Mouse (Mus musculus): ENCODE data around the gene Pax2. TPM values are rescaled to one million over a fixed set of nuclear protein-coding genes. Genes with fewer than 3 reads are reported as not detected.
A peak's percentile ranks its signal among the peaks of the same experiment; 100 is the strongest.

Gene Pax2
- total and polyA plus RNA-seq, 2 experiments from 2014 or later = 0.19 to 0.77 TPM

- Histone ChIP-seq H3K27me3 (ENCODE audit: insufficient read depth, low read length) (peaks cover 5% of the 10 kb centered on the region), H3K9ac (replicated peaks; ENCODE audit: low read length, poor library complexity, severe bottlenecking) (no peak overlapping the region), H3K4me2 (ENCODE audit: low read depth, low read length, poor library complexity, severe bottlenecking) (no peak overlapping the region), H3K27ac (ENCODE audit: low read depth, low read length) (no peak overlapping the region), H3K9me3 (ENCODE audit: low read length) (no peaks in the 10 kb centered on the region), H3K4me3 (ENCODE audit: low read depth, low read length) (no peak overlapping the region), H3K4me1 (ENCODE audit: insufficient read depth, low read length) (no peaks in the 10 kb centered on the region), H3K36me3 (ENCODE audit: insufficient read depth, low read length) (no peaks in the 10 kb centered on the region)
- ATAC-seq (ENCODE audit: low FRiP score) (no peak), DNase-seq (ENCODE audit: low spot score) (no peak)
- WGBS = 88% methylated on average over 7 of the region's 7 CpGs
- no peak for TF ChIP-seq CTCF (IDR thresholded peaks at IDR 0.05)
Observed at GRCm38 (mm10) chr19:44876529-44876928, 120.7 kb downstream of the Pax2 start.

GRCm38 (mm10) chr19:44882552-44883024, 126.7 kb downstream of the Pax2 start:
- peak overlapping the region; percentile 39; the same call in 1 of the 2 replicates for H3K9ac ChIP-seq (replicated peaks; ENCODE audit: low read length, poor library complexity, severe bottlenecking)
- no peaks in the 10 kb centered on the region for H3K9me3 ChIP-seq (ENCODE audit: low read length)
- peak overlapping the region; percentile 34 for H3K4me3 ChIP-seq (ENCODE audit: low read depth, low read length)
- peak overlapping the region; percentile 67 for H3K4me2 ChIP-seq (ENCODE audit: low read depth, low read length, poor library complexity, severe bottlenecking)
- ATAC-seq (ENCODE audit: low FRiP score) (no peak), DNase-seq (ENCODE audit: low spot score) (peak; percentile 70)
- H3K27ac ChIP-seq (ENCODE audit: low read depth, low read length) = no peak overlapping the region
- H3K27me3 ChIP-seq (ENCODE audit: insufficient read depth, low read length) = peaks cover 37% of the 10 kb centered on the region
- H3K4me1 ChIP-seq (ENCODE audit: insufficient read depth, low read length) = peaks cover 3% of the 10 kb centered on the region; the same call in 1 of the 2 replicates
- peak; percentile 8; the same call in 1 of the 2 replicates for TF ChIP-seq CTCF (IDR thresholded peaks at IDR 0.05)
- no peaks in the 10 kb centered on the region for H3K36me3 ChIP-seq (ENCODE audit: insufficient read depth, low read length)
- WGBS = 1% methylated on average over 31 of the region's 31 CpGs

- Histone ChIP-seq H3K4me1 (ENCODE audit: insufficient read depth, low read length) (peaks cover 3% of the 10 kb centered on the region; the same call in 1 of the 2 replicates), H3K27ac (ENCODE audit: low read depth, low read length) (no peak overlapping the region), H3K27me3 (ENCODE audit: insufficient read depth, low read length) (peaks cover 47% of the 10 kb centered on the region), H3K9me3 (ENCODE audit: low read length) (no peaks in the 10 kb centered on the region), H3K4me2 (ENCODE audit: low read depth, low read length, poor library complexity, severe bottlenecking) (no peak overlapping the region), H3K4me3 (ENCODE audit: low read depth, low read length) (no peak overlapping the region), H3K36me3 (ENCODE audit: insufficient read depth, low read length) (no peaks in the 10 kb centered on the region), H3K9ac (replicated peaks; ENCODE audit: low read length, poor library complexity, severe bottlenecking) (no peak overlapping the region)
- 49% methylated on average over 3 of the region's 3 CpGs for WGBS
- ATAC-seq (ENCODE audit: low FRiP score) = no peak
- no peak for TF ChIP-seq CTCF (IDR thresholded peaks at IDR 0.05)
- DNase-seq (ENCODE audit: low spot score) = no peak
Observed at GRCm38 (mm10) chr19:44884331-44884730, 128.5 kb downstream of the Pax2 start.

GRCm38 (mm10) chr19:44886475-44886874, 130.6 kb downstream of the Pax2 start:
- WGBS = 36% methylated on average over 3 of the region's 3 CpGs
- ATAC-seq (ENCODE audit: low FRiP score) (no peak), DNase-seq (ENCODE audit: low spot score) (no peak)
- Histone ChIP-seq H3K36me3 (ENCODE audit: insufficient read depth, low read length) (no peaks in the 10 kb centered on the region), H3K4me3 (ENCODE audit: low read depth, low read length) (no peak overlapping the region), H3K4me1 (ENCODE audit: insufficient read depth, low read length) (peaks cover 3% of the 10 kb centered on the region; the same call in 1 of the 2 replicates), H3K27me3 (ENCODE audit: insufficient read depth, low read length) (peaks cover 62% of the 10 kb centered on the region), H3K9ac (replicated peaks; ENCODE audit: low read length, poor library complexity, severe bottlenecking) (no peak overlapping the region), H3K27ac (ENCODE audit: low read depth, low read length) (no peak overlapping the region), H3K9me3 (ENCODE audit: low read length) (no peaks in the 10 kb centered on the region), H3K4me2 (ENCODE audit: low read depth, low read length, poor library complexity, severe bottlenecking) (no peak overlapping the region)
- TF ChIP-seq CTCF (IDR thresholded peaks at IDR 0.05) = no peak

Small RNA genes within 50 kb of the gene (microRNA-seq; reads per million reads assigned to microRNA genes)
- not detected for gene Mir6405 (ENCODE audit: borderline number of aligned reads)

Other genes with a start within 250 kb of the Pax2 start
- 0.11 and 0.38 TPM in 2 replicates for gene Sec31b, start 210.2 kb upstream of the Pax2 start, total RNA-seq (2014; rRNA removed)
- 0.13 and 0.26 TPM in 2 replicates for gene Sec31b, start 210.2 kb upstream of the Pax2 start, polyA plus RNA-seq (2015; fragmentation: Nextera tagmentation; extraction: Ambion mirVana)
- gene Gm20538, start 203.2 kb upstream of the Pax2 start, total RNA-seq (2014; rRNA removed) = not detected in 2 replicates
- not detected in 2 replicates for gene Gm20538, start 203.2 kb upstream of the Pax2 start, polyA plus RNA-seq (2015; fragmentation: Nextera tagmentation; extraction: Ambion mirVana)
- 387 and 560 TPM in 2 replicates for gene Ndufb8, start 200.6 kb upstream of the Pax2 start, total RNA-seq (2014; rRNA removed)
- 841 and 914 TPM in 2 replicates for gene Ndufb8, start 200.6 kb upstream of the Pax2 start, polyA plus RNA-seq (2015; fragmentation: Nextera tagmentation; extraction: Ambion mirVana)
- gene Hif1an, start 193.2 kb upstream of the Pax2 start, total RNA-seq (2014; rRNA removed) = 9.3 and 12.2 TPM in 2 replicates
- gene Hif1an, start 193.2 kb upstream of the Pax2 start, polyA plus RNA-seq (2015; fragmentation: Nextera tagmentation; extraction: Ambion mirVana) = 15.8 and 18.1 TPM in 2 replicates
- gene Slf2, start 175.1 kb downstream of the Pax2 start, total RNA-seq (2014; rRNA removed) = 26.8 and 43.3 TPM in 2 replicates
- 20.9 and 22.6 TPM in 2 replicates for gene Slf2, start 175.1 kb downstream of the Pax2 start, polyA plus RNA-seq (2015; fragmentation: Nextera tagmentation; extraction: Ambion mirVana)
- gene Sema4g, start 233.1 kb downstream of the Pax2 start, total RNA-seq (2014; rRNA removed) = 63.2 and 74.8 TPM in 2 replicates
- gene Sema4g, start 233.1 kb downstream of the Pax2 start, polyA plus RNA-seq (2015; fragmentation: Nextera tagmentation; extraction: Ambion mirVana) = 17.5 and 18.7 TPM in 2 replicates
- 6.1 and 6.4 TPM in 2 replicates for gene Twnk, start 249.6 kb downstream of the Pax2 start, total RNA-seq (2014; rRNA removed)
- gene Twnk, start 249.6 kb downstream of the Pax2 start, polyA plus RNA-seq (2015; fragmentation: Nextera tagmentation; extraction: Ambion mirVana) = 6.8 and 7.1 TPM in 2 replicates

Data from midbrain, postnatal 0 days (tissue).